Mouse (Mus musculus) heart, postnatal 14 days (tissue): ENCODE results near the gene Cfap65. TPM values are rescaled to one million over a fixed set of nuclear protein-coding genes. Genes with fewer than 3 reads are reported as not detected.

Experiments
- DNase-seq, 2 experiments: peaks; one replicate each; pipeline ENCODE4 v3.0.0; 2021 to 2022
- intact Hi-C: fragments of 180-260 bp; cut with DNase I; formaldehyde crosslinking; loops from one replicate; pipeline ENCODE4 v1.15.1; 2025
- long read RNA-seq, 2 experiments: library from polyadenylated mRNA; stranded (forward); transcript quantifications; one replicate each; pipeline ENCODE4 v2.0.0; 2021
- total RNA-seq, 2 experiments: library from RNA; stranded (reverse); gene quantifications; 2 replicates each; pipeline ENCODE4 v1.2.3; 2021

Gene Cfap65
- total RNA-seq = under 1 TPM in 1 of 2 experiments, not detected in 1; 0.45 TPM
- long read RNA-seq, experiment 1 = 0 reads
- long read RNA-seq, experiment 2 = 0 reads

- intact Hi-C loops = no loop called here
- peak in 1 of 2 experiments; percentile 26 for DNase-seq
Observed at GRCm38 (mm10) chr1:74935402-74935801, at the start of gene Cfap65. Gene Cfap65, minus strand, starts transcription at chr1:74935599.

- intact Hi-C loops = no loop called here
- DNase-seq = no peak
Observed at GRCm38 (mm10) chr1:74977001-74977400, 41.6 kb upstream of the Cfap65 start.

- DNase-seq = no peak
- intact Hi-C loops = no loop called here
Observed at GRCm38 (mm10) chr1:74975936-74976335, 40.5 kb upstream of the Cfap65 start.

- intact Hi-C loops = no loop called here
- no peak for DNase-seq
Observed at GRCm38 (mm10) chr1:74973590-74973989, 38.2 kb upstream of the Cfap65 start.

- intact Hi-C loops = no loop called here
- DNase-seq = no peak
Observed at GRCm38 (mm10) chr1:74971353-74972050, 36.1 kb upstream of the Cfap65 start.

- DNase-seq = no peak
- intact Hi-C loops = no loop called here
Observed at GRCm38 (mm10) chr1:74967962-74968580, 32.7 kb upstream of the Cfap65 start.

- peak; percentile 76 to 87 for DNase-seq
- intact Hi-C loops = loop anchor here (2.0 kb wide), 1 partner anchor 52 kb away; no protein-coding TSS in a partner anchor
Observed at GRCm38 (mm10) chr1:74964494-74965215, 29.3 kb upstream of the Cfap65 start.

GRCm38 (mm10) chr1:74962853-74963227 lies 27.4 kb upstream of the Cfap65 start:
- no peak for DNase-seq
- intact Hi-C loops = no loop called here

- no peak for DNase-seq
- intact Hi-C loops = no loop called here
Observed at GRCm38 (mm10) chr1:74962126-74962852, 26.9 kb upstream of the Cfap65 start.

GRCm38 (mm10) chr1:74961722-74962121 lies 26.3 kb upstream of the Cfap65 start:
- DNase-seq = no peak
- intact Hi-C loops = no loop called here

- no peak for DNase-seq
- intact Hi-C loops = no loop called here
Observed at GRCm38 (mm10) chr1:74960059-74960458, 24.7 kb upstream of the Cfap65 start.

- peak; percentile 3 for DNase-seq
- intact Hi-C loops = no loop called here
Observed at GRCm38 (mm10) chr1:74951556-74952210, 16.3 kb upstream of the Cfap65 start, which contains the start of gene Ihh. Gene Ihh, minus strand, starts transcription at chr1:74951672.

- peak in 1 of 2 experiments; percentile 3 for DNase-seq
- intact Hi-C loops = no loop called here
Observed at GRCm38 (mm10) chr1:74950576-74951490, 15.4 kb upstream of the Cfap65 start.

- no peak for DNase-seq
- intact Hi-C loops = no loop called here
Observed at GRCm38 (mm10) chr1:74950066-74950465, 14.7 kb upstream of the Cfap65 start.

GRCm38 (mm10) chr1:74949666-74950050 lies 14.3 kb upstream of the Cfap65 start:
- intact Hi-C loops = loop anchor here (5.0 to 10.0 kb wide), 2 partner anchors 68 to 305 kb away; no protein-coding TSS in a partner anchor
- DNase-seq = peak; percentile 62 to 69

GRCm38 (mm10) chr1:74948784-74949665 lies 13.6 kb upstream of the Cfap65 start:
- intact Hi-C loops = loop anchor here (5.0 to 10.0 kb wide), 2 partner anchors 68 to 306 kb away; no protein-coding TSS in a partner anchor
- peak; percentile 66 to 78 for DNase-seq

- intact Hi-C loops = loop anchor here (5.0 to 10.0 kb wide), 2 partner anchors 69 to 307 kb away; no protein-coding TSS in a partner anchor
- no peak for DNase-seq
Observed at GRCm38 (mm10) chr1:74947986-74948670, 12.7 kb upstream of the Cfap65 start.
